Mouse (Mus musculus): ENCODE measurements around the gene Gm10271. TPM values are rescaled to one million over a fixed set of nuclear protein-coding genes. Genes with fewer than 3 reads are reported as not detected.

Gene Gm10271
- polyA plus RNA-seq, 1 experiment from 2014 or later, result not detected

- H3K36me3 ChIP-seq (ENCODE audit: insufficient read depth), result no peaks in the 10 kb centered on the region
- 45% methylated on average over 17 of the region's 17 CpGs for WGBS
- H3K9ac ChIP-seq, result no peak overlapping the region
- no peak for ATAC-seq (ENCODE audit: insufficient read depth)
- TF ChIP-seq CTCF (IDR thresholded peaks at IDR 0.05; ENCODE audit: low read depth), result peak; percentile 39
- H3K4me2 ChIP-seq, result peak overlapping the region; percentile 54; the same call in 1 of the 2 replicates
- no peaks in the 10 kb centered on the region for H3K9me3 ChIP-seq (ENCODE audit: low read depth, low read length)
- peaks cover 12% of the 10 kb centered on the region for H3K4me1 ChIP-seq (ENCODE audit: insufficient read depth)
- no peak overlapping the region for H3K27ac ChIP-seq (ENCODE audit: low read depth)
- no peak overlapping the region for H3K4me3 ChIP-seq (ENCODE audit: low read depth, low read length)
- DNase-seq, result peak; percentile 18
- H3K27me3 ChIP-seq (ENCODE audit: insufficient read depth, low read length), result no peaks in the 10 kb centered on the region
Observed at GRCm38 (mm10) chr10:116962803-116963202, 9.6 kb downstream of the Gm10271 start.

GRCm38 (mm10) chr10:116962152-116962551 is 10.3 kb downstream of the Gm10271 start:
- Histone ChIP-seq H3K4me2 (no peak overlapping the region), H3K27ac (ENCODE audit: low read depth) (no peak overlapping the region), H3K4me1 (ENCODE audit: insufficient read depth) (peaks cover 12% of the 10 kb centered on the region), H3K4me3 (ENCODE audit: low read depth, low read length) (no peak overlapping the region), H3K27me3 (ENCODE audit: insufficient read depth, low read length) (no peaks in the 10 kb centered on the region), H3K36me3 (ENCODE audit: insufficient read depth) (no peaks in the 10 kb centered on the region), H3K9me3 (ENCODE audit: low read depth, low read length) (no peaks in the 10 kb centered on the region), H3K9ac (no peak overlapping the region)
- no peak for TF ChIP-seq CTCF (IDR thresholded peaks at IDR 0.05; ENCODE audit: low read depth)
- 76% methylated on average over 14 of the region's 14 CpGs for WGBS
- DNase-seq (no peak), ATAC-seq (ENCODE audit: insufficient read depth) (no peak)

DNA sequence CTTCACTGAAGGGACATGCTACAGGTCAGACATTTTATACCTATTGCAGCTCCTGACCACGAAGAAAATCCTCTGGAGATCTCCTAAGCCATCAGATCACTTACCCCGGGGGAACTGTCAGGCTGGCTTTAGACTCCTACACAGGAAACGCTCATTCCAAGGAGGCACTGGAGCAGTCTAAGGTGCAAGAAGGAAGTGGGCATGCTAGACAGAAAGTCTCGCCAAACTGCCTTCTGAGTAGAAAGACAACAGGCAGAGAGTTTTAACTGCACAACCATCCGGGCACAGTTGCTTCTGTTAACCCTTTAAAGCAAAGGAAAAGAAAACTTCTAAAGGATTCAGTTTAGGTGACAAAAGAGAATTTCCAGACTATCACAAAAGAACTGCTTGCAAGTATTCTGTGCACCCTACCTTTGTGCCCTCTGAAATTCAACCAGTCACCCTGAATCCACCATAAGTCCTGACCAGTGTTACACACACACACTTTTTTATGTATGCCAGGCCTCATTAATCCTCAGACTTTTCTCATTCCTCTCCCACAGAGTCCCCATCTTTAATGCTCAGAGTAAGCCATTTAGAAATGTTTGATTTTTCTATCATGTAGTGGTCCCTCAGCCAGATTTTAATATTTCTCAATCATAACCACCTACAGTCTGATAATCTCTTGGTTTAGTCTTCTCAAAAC is 14.4 kb downstream of the Gm10271 start:
- TF ChIP-seq CTCF (IDR thresholded peaks at IDR 0.05; ENCODE audit: low read depth), result no peak
- no peak for ATAC-seq (ENCODE audit: insufficient read depth)

DNA sequence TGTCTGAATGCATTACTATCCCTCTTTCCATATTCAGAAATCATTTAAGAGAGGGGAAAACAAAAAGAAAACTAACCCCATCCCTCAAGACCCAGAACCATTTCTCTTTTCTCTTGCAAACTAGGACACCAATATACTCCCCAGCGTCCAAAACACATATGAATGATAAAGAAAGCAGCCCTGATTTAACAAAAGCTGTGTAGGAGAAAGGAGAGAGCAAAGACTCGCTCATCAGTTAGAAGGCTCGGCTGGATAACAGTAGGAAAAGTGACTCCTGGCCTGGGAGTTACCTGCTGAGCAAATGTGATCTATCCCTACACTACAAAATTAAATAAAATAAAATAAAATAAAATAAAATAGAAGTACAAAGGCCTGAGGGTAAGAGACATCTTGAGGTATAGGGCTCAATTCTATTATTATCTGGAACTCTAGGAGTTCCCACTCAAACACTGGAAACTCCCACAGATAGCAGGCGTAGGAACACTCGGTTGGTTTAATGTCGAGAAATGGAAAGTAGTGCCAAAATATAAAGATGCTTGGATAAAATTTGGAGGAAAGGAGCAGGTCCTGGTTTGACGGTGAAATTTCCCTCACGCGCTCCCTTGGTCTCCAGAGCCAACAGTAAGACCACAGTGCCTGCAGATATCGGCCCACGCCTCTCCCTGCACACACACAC is 15.8 kb downstream of the Gm10271 start:
- Histone ChIP-seq H3K9me3 (ENCODE audit: low read depth, low read length) (peaks cover 3% of the 10 kb centered on the region; the same call in 1 of the 2 replicates), H3K9ac (no peak overlapping the region), H3K36me3 (ENCODE audit: insufficient read depth) (no peaks in the 10 kb centered on the region), H3K4me1 (ENCODE audit: insufficient read depth) (no peaks in the 10 kb centered on the region), H3K27ac (ENCODE audit: low read depth) (no peak overlapping the region), H3K27me3 (ENCODE audit: insufficient read depth, low read length) (no peaks in the 10 kb centered on the region), H3K4me3 (ENCODE audit: low read depth, low read length) (no peak overlapping the region), H3K4me2 (no peak overlapping the region)
- WGBS, result 91% methylated on average over 11 of the region's 11 CpGs
- ATAC-seq (ENCODE audit: insufficient read depth) (no peak), DNase-seq (no peak)
- TF ChIP-seq CTCF (IDR thresholded peaks at IDR 0.05; ENCODE audit: low read depth), result no peak

More for the DNA sequence above, 14.4 kb downstream of the Gm10271 start:
- Histone ChIP-seq H3K27me3 (ENCODE audit: insufficient read depth, low read length) (no peaks in the 10 kb centered on the region), H3K4me2 (no peak overlapping the region), H3K9me3 (ENCODE audit: low read depth, low read length) (no peaks in the 10 kb centered on the region; the same call in 1 of the 2 replicates), H3K4me1 (ENCODE audit: insufficient read depth) (no peaks in the 10 kb centered on the region), H3K36me3 (ENCODE audit: insufficient read depth) (no peaks in the 10 kb centered on the region), H3K27ac (ENCODE audit: low read depth) (no peak overlapping the region), H3K4me3 (ENCODE audit: low read depth, low read length) (no peak overlapping the region), H3K9ac (no peak overlapping the region)
- DNase-seq, result no peak
- WGBS, result 46% methylated on average over 5 of the region's 5 CpGs

DNA sequence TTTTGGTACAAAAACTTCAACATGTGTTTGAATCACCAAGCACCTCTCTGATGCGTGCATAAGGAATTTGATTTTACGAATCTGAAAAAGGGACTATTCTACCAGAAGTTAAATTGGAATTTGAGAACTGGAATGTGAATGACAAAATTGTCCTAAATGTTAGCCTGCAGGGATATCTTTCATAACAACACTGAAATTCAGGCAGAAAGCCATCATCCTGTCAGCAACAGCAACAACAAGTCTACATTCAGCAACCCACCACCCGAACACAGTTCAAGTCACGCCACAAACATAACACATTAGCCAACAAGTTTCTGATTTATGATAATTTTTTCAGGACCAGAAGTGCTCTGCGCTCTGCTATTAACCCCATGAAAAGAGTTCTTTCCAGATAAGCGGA is 17.2 kb downstream of the Gm10271 start:
- Histone ChIP-seq H3K4me2 (no peak overlapping the region), H3K27ac (ENCODE audit: low read depth) (no peak overlapping the region), H3K27me3 (ENCODE audit: insufficient read depth, low read length) (no peaks in the 10 kb centered on the region), H3K36me3 (ENCODE audit: insufficient read depth) (no peaks in the 10 kb centered on the region), H3K9ac (no peak overlapping the region), H3K9me3 (ENCODE audit: low read depth, low read length) (peaks cover 3% of the 10 kb centered on the region; the same call in 1 of the 2 replicates), H3K4me3 (ENCODE audit: low read depth, low read length) (no peak overlapping the region), H3K4me1 (ENCODE audit: insufficient read depth) (no peaks in the 10 kb centered on the region)
- 85% methylated on average over 6 of the region's 6 CpGs for WGBS
- ATAC-seq (ENCODE audit: insufficient read depth) (no peak), DNase-seq (peak; percentile 49)
- TF ChIP-seq CTCF (IDR thresholded peaks at IDR 0.05; ENCODE audit: low read depth), result no peak

DNA sequence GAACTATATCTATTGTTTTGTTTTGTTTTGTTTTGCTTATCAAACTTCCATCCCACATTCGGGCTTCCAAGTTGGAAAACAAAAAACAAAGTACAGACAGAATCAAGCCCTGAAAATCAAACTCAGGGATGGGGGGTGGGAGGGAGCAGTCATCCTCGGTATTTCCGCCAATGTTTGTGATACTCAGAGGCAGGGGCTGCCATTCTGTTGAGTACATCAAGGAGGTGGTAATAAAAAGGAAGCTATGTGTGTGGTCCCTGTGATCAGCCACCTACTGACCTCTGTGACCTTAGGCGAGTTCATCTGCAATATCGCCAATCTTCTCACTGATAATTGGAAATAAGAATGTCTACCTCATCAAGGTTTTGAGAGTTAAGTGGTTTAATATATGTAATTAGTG is 21.5 kb downstream of the Gm10271 start:
- Histone ChIP-seq H3K4me3 (ENCODE audit: low read depth, low read length) (peak overlapping the region; percentile 82), H3K4me1 (ENCODE audit: insufficient read depth) (no peaks in the 10 kb centered on the region), H3K4me2 (peak overlapping the region; percentile 86), H3K9me3 (ENCODE audit: low read depth, low read length) (peaks cover 3% of the 10 kb centered on the region; the same call in 1 of the 2 replicates), H3K36me3 (ENCODE audit: insufficient read depth) (no peaks in the 10 kb centered on the region), H3K27ac (ENCODE audit: low read depth) (no peak overlapping the region), H3K9ac (0 out of 2 replicates have a peak overlapping the region, but pooled peaks have one; percentile 16), H3K27me3 (ENCODE audit: insufficient read depth, low read length) (no peaks in the 10 kb centered on the region)
- WGBS, result 16% methylated on average over 5 of the region's 5 CpGs
- DNase-seq (peak; percentile 32), ATAC-seq (ENCODE audit: insufficient read depth) (peak; percentile 6; the same call in 1 of the 2 replicates)
- TF ChIP-seq CTCF (IDR thresholded peaks at IDR 0.05; ENCODE audit: low read depth), result no peak

Data from lung, embryonic 14.5 days (tissue).